Mouse (Mus musculus): ENCODE data around the gene Arhgef17. TPM values are rescaled to one million over a fixed set of nuclear protein-coding genes. Genes with fewer than 3 reads are reported as not detected.

Arhgef17 gene
- total RNA-seq, 2 experiments from 2014 or later: 21.9 to 25.7 TPM

DNA sequence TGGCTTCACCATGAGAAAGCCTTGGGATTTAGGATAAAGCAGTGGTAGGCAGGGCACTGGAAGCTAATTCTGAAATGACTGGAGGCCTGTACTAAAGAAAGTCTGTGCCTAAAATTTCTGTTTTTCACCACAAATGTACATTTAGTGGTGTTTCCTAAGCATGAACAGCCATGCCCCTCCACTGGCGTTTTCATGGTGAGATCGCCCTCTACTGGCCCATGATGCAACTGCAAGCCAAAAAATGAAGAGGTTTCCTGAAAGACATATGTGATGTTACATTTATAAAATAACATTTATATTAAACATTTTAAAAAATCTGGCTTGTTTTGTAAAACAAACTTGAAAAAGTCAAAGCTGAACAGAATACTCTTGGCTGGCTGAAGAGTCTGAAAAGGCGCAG is 45.4 kb downstream of the Arhgef17 start:
- DNase-seq: no peak
- intact Hi-C loops (cut with DNase I; ENCODE audit: low total_unique reads): loop anchor here (5.0 kb wide), 1 partner anchor 39 kb away; no protein-coding TSS in a partner anchor

DNA sequence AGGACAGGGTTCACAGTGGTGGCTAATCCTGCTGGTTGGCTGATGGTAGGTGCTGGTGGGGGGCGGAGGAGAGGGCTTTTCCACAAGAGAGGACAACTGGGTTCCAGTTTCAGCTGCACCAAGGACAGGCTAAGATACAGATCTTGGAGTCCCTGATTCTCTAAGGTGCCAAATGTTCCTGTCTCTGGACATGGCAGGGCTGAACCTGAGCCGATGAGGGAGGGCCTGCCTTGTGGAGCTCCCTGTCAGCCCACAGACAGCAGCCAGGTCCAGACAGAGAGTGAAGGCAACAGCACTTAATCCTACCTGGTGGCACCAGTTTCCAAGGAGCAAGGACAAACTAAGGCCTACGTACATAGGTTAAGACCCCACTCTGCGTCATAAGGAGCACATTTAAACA is 47.4 kb downstream of the Arhgef17 start:
- no peak for DNase-seq
- intact Hi-C loops (cut with DNase I; ENCODE audit: low total_unique reads): no loop called here

DNA sequence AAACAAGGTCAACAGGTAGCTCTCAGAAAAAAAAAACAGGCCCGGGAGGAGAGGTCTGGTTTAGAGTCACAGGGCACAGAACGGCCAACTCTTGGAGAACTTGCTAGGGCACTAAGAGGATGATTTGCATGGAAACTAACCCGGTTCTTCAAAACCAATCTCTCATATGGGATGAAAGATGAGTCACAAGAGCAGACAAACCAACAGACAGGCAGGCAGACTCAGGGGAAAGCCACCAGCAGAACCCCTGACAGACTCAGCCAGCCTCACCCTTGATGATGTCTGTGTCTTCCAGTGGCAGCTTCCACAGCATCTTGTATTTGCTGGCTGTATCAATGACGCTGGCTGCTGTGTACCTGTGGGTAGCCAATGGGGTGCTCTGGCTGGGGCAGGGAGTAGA is 50.0 kb downstream of the Arhgef17 start:
- intact Hi-C loops (cut with DNase I; ENCODE audit: low total_unique reads): no loop called here
- DNase-seq: no peak

DNA sequence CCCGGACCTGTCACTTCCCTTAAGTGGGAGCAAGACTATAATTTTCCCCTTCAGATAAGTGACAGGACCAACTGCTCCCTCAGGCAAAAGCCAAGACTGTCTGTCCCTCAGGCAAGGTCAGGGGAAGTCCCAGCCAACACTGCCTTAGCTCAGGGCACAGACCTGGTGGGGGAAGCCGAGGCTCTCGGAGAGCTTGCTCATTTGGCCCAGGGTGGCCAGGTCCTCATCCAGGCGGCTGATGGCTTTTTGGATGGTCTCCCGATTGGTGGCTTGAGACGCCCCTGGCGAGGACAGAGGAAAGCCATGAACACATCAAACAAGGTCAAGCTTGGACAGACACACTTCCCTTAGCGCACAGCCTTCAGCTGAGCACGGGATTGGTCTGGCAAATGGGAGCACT is 50.4 kb downstream of the Arhgef17 start:
- peak; percentile 75 for DNase-seq
- intact Hi-C loops (cut with DNase I; ENCODE audit: low total_unique reads): no loop called here

DNA sequence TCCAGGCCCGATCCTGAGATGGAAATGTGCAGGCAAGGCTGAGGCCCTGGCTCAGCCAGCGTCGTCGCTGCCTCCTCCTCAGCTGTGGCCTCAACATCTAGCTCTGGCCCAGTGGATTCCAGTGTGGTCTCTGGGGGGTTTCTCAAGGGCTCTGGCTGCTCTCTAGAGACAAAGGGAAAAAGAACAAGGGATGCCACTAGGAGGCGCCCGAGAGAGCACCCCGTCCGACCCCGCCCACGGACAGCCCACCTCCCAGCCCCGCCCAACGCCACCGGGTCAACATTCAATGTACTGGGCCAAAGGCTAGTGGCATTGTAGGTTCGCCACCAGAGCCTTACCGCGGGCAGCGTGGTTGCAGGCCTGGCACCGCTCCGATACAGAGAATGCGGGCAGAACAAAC is 52.3 kb downstream of the Arhgef17 start:
- intact Hi-C loops (cut with DNase I; ENCODE audit: low total_unique reads): no loop called here
- peak; percentile 80 for DNase-seq

DNA sequence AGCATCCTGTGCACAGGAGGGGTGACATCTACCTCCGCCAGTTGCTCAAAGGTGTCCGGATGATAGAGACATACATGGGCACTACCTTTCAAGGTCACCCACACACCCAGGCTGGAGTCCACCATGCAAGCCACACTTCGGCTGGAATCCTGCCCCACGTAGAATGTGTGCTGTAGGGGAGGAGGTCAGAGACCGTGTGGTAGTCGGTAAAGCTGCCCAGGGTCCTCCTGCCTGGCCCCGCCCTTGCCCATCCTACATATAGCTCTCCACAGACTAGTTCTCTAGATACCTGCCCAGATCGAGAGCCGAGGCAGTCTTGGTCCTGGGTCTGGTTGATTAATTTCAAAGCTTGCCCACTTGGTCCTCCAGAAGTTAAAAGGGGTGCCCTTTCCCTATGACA is 55.1 kb downstream of the Arhgef17 start:
- intact Hi-C loops (cut with DNase I; ENCODE audit: low total_unique reads): no loop called here
- DNase-seq: no peak

DNA sequence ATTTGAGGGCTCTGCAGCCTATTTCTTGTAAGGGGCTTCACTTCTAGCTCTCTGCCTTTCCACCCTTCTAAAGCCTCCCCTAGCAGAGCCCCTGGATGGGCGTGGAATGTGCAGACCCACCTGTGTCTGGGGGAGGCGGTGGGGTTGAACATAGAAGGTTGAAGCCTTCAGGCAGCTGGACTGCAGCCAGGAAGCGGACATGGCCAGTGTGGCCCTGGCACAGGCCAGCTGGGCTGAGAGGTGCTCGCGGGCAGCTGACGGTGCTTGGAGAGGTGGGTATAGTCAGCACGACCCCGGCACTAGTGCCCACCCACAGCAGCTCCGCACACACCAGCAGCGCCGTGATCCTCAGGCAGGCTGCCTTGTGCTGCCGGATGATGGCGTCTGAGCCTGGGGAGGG is 55.6 kb downstream of the Arhgef17 start:
- intact Hi-C loops (cut with DNase I; ENCODE audit: low total_unique reads): no loop called here
- DNase-seq: no peak

DNA sequence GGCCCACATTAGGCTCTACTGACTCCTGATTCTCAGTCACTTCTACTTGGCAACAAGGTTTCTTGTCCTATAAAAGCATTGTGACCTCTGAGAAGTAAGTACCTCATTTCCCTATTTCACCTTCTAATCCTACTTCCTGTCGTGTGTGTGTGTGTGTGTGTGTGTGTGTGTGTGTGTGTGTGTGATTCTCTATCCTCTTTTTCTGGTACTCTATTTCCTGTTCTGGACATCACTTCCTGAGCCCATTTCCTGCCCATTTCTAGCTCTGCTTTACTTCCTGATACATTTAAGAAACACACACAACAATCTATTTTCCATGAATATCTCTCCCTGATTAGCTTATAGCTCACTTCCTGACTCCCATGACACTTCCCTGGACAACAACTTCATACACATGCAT is 56.1 kb downstream of the Arhgef17 start:
- intact Hi-C loops (cut with DNase I; ENCODE audit: low total_unique reads): no loop called here
- no peak for DNase-seq

DNA sequence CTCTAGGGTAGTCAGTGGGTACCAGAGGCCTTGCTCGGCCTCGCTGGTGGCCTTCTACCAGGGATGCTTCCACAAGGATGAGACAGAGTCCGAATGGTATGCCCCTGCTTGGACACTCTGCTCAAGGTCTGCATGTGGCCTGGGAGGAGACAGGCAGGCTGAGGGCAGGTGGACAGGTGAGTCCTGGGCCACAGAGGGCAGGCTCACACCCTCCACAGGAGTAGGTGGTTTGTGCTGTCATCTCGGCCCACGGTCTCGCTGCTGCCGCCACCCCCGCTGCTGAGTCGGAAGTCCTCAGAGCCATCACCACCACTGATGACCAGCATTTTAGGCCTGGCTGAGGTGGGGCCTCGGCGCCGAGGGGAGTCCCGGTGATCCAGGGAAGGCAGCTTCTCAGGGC is 58.7 kb downstream of the Arhgef17 start:
- DNase-seq: no peak
- intact Hi-C loops (cut with DNase I; ENCODE audit: low total_unique reads): no loop called here

DNA sequence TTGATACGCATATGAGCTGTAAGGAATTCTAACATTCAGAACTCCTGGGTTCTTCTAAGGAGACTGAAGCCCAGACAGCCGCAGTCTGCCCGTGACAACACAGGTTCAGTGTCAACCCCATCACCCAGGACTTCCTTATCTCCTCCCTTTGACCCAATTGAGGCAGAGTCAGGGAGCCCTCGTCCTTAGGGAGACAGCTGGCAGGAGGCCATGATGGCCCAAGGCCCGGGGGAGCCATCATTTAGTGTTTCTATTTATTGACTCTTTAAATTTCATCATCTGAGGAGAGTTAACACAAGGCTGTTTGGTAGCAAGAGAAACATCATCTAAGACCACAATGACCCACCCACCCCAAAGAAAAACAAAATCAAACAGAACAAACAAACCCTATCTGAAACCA is 60.0 kb downstream of the Arhgef17 start:
- no peak for DNase-seq
- intact Hi-C loops (cut with DNase I; ENCODE audit: low total_unique reads): no loop called here

DNA sequence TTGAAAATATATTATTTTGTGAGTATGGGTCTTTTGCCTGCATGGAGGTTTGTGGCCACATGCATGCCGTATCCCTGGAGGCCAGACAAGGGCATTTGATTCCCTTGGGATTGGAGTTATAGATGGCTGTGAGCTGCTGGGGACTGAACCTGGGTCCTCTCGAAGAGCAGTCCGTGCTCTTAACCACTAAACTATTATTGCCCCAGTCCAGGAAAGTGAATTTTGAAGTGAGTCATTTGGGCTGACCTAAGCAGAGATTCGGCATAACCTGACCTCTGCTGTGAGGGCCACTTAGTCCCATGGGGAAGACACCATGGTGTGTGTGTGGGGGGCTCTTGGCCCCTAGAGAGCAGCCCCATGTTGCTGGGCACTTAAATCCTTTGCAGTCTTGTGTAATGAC is 60.6 kb downstream of the Arhgef17 start:
- intact Hi-C loops (cut with DNase I; ENCODE audit: low total_unique reads): no loop called here
- DNase-seq: no peak

DNA sequence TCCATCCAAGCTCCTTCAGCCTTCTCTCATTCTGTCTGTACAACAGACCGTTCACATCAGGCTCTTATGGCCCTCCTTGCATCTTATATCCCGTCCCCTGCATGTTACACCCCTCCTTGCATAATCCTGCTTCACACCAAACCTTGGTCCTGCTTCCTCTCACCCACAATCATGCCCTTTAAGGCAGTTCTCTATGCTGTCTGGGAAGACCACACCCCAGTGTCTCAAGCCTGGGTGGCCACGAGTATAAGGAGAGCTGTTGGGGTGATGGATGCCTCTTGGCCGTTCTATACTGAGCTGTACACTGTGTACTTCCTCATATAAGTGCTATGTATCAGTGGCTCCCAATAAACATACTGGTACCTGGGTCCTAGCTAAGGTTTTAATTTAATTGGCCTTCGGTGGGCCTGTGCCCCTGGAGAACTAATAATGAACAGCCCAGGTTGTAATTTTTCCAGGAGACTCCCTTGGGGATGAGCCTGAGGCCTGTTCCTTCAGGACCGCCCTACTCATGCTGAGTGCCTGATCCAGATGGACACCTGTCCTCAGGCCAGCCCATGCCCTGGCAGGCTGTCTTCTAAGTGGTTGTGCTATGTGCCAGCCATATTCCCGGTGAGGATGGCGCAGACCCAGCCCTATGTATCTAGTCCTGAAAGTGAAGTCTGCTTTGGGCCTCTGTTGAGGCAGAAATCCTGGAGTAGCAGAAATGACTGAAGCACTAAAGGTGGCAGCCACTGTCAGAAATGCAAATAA is 61.9 kb downstream of the Arhgef17 start:
- no peak for DNase-seq
- intact Hi-C loops (cut with DNase I; ENCODE audit: low total_unique reads): no loop called here

DNA sequence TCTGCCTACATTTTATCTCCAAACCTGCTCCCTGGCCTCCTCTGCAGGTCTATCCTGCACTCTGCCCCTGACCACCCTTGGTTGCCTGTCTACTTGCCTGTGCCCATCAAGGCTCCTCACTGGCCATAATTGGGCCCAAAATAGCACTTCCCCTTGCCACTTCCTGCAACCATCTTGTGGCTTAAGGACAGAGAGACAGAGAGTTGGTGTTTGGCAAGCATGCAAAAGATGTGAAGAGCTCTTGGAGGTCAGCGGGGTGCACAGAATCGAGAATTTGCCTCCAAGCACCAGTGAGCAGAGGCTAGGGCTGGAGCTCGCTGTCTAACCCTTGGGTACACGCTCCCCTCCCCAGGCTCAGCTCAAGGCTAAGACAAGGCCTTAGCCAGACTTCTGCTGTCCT is 63.4 kb downstream of the Arhgef17 start:
- intact Hi-C loops (cut with DNase I; ENCODE audit: low total_unique reads): no loop called here
- no peak for DNase-seq

DNA sequence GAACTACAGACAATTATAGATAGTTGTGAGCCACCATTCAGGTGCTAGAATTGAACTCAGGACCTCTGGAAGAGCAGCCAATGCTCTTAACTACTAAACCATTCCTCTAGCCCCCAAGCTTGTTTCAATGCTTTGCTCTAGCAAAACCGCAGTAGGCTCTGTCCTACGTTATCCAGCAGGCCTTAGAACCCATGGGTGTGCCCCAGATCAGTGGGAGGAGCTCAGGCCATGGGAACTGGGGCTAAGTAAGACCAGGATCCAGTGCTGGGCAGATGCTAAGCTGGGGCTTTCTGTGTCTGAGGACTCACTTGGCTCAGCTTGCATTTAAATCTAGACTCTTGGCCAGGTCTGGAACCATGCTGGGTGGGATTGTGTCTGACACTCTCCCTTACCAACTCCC is 64.3 kb downstream of the Arhgef17 start:
- intact Hi-C loops (cut with DNase I; ENCODE audit: low total_unique reads): loop anchor here (2.0 kb wide), 1 partner anchor 19 kb away; no protein-coding TSS in a partner anchor
- no peak for DNase-seq

DNA sequence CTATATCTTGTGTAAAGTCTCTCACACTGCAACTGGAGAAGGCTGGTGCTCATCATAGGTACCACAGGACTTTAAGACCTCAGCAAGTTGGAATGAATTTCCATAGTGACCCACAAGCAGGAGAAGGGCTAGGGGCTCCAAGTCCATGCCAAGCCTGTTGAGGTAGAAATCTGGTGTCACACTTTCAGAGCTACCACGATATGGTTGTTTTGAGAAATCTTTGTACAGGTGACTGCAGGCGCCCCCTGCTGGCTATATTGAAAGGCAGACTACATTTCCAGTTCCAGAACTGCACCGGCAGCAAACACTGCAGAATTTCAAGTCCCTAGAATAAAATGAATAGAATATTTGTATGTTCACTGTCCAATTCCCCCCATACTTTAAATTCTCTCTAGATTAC is 65.2 kb downstream of the Arhgef17 start:
- intact Hi-C loops (cut with DNase I; ENCODE audit: low total_unique reads): loop anchor here (2.0 kb wide), 1 partner anchor 18 kb away; no protein-coding TSS in a partner anchor
- DNase-seq: peak; percentile 60

DNA sequence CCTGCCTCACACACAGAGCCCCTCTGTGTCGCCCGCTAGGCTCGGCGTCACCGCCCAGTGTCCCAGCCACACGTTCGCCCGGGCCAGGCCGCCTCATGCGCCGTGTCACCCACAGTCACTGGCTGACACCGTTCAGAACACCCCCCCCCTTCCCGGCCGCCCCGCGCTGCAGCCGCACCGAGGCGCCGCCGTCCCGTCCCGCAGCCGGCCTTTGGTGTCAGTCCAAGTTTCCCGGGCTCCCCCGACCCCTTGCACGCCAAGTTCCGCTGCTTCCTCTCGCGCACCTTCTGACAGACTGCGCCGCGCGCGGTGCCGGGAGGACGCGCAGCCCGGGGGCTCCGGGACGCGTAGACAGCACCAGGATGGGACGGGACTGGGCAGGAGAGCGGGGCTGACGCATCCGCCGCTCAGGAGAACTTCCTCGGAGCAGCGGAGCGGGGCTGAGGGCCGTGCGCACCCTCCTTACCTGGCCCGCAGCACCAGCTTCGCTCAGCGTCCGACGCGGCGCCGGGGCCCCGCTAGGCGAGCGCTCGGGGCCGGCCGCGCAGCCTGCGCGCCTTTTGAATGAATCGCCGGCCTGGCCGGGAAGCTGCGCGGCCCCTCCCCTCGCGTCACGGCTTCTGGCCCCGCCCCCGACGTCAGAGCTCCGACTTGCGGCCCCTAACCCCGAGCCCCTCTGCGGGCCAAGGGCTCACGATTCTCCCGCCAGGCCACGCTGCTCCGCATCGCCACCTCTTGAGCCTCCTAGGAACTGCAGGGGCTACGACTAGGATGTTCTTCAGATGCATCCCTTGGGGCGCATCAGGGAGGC is 68.9 kb downstream of the Arhgef17 start, which contains the start of gene Relt:
Relt (minus strand) TSS at position 619 of the 811 bp plus-strand sequence.
- DNase-seq: peak; percentile 97
- intact Hi-C loops (cut with DNase I; ENCODE audit: low total_unique reads): no loop called here

DNA sequence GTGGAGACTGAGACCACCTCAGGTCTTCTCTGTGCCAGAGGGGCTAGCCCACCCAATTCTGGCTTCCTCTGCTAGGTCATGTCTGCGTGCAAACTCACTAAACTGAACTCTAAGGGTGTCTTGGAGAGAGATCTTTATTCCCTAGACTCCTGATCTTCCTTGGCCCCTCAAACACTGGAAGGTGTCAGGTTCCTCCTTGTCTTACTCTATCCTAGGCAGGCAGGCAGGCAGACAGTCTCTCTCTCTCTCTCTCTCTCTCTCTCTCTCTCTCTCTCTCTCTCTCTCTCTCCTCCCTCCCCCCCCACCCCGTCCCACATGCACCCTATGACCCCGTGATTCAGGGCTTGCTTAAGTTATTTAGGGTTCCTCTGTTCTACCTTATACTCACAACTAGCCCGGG is 69.6 kb downstream of the Arhgef17 start:
- intact Hi-C loops (cut with DNase I; ENCODE audit: low total_unique reads): no loop called here
- no peak for DNase-seq

DNA sequence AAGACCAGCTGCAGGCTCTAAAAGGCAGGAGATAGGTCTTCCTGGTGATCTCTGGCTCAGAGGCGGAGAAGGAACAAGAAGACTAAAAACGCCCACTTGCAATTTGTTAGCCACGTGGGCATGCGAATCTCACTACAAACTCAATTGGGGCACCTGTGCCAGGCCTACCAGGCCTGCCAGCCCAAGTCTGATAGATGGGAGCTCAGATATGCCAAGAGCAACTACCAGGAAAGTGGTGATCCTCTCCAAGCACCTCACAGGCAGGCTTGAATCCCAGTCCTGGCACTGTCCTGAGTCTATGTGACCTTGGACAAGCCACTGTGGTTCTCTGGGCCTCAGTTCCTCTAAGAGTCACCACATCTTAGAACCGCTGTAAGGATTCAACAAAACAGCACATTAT is 70.7 kb downstream of the Arhgef17 start:
- DNase-seq: peak; percentile 51
- intact Hi-C loops (cut with DNase I; ENCODE audit: low total_unique reads): no loop called here

DNA sequence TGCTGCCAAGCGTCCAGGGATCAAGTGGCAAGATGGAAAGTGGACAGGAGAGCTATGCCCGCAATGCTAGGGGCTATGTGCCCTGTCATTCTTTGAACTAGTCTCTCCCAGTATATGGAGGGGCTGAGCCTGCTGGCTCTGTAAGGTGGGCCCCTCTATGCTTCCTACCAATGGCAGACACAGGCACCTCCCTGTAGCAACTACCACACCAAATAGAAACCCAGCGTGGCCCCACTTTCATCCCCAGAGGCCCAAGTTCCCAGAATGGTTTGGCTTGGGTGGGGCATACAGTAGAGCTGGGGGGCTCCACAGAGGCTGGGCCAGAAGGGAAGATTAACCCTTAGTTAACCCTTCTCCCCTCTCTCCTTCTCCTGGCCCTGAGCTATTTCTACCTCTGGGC is 71.5 kb downstream of the Arhgef17 start:
- DNase-seq: no peak
- intact Hi-C loops (cut with DNase I; ENCODE audit: low total_unique reads): no loop called here

DNA sequence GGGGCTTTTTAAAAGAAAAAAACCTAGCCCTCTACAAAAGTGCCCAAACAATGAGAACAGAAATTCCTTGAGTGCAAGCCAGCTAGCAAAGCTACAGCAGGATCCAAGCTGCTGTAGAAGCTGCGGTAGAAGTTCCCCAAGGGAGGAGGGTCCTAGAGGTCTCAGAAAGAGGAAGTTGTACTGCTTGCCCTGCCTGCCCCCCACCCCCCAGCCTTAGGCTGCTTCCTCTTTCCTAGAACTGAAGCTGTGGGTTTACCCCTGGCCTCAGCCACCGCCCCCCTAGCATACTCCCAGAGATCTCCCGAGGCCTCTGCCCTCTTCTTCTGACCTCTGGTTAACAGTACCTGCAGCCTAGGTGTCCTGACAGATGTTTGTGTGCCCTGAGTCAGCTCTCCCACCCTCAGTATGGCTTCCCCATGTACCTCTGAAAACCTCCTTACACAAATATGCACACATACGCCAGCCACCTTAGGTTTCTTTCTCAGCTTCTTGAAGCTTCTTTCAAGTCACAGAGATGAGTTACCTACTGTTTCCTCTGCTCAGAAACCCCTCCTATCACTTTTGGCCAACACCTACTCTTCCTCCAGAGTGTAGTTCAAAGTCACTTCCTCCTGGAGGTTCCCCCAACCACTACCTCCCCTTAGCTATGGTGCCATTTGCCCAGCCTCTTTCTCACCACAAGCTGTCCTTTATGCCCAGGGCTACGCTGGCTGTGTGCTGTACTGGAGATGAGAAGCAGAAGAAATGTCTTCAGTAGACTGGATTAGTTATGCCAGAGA is 75.9 kb downstream of the Arhgef17 start:
- intact Hi-C loops (cut with DNase I; ENCODE audit: low total_unique reads): no loop called here
- peak; percentile 42 for DNase-seq

Data from gastrocnemius, postnatal 14 days (tissue).